Mouse (Mus musculus): Measurements from ENCODE around the gene Rps12. TPM values are rescaled to one million over a fixed set of nuclear protein-coding genes. Genes with fewer than 3 reads are reported as not detected.
"Not testable (repeated sequence)": the region's sequence is repeated elsewhere in the genome, so short reads cannot be mapped to it uniquely, and the experiment has no call there.

Gene Rps12
- total and polyA plus RNA-seq, 3 experiments, result 135 to 5,608 (median 1,493) TPM

- Histone ChIP-seq H3K4me3 (ENCODE audit: control insufficient read depth in 1 of 2, insufficient read depth in 1 of 2, low read depth in 2 of 2, low read length in 2 of 2) (peak overlapping the region; percentile 62 to 97), H3K27ac (ENCODE audit: control insufficient read depth, low read depth, low read length) (peak overlapping the region; percentile 93), H3K4me1 (ENCODE audit: control insufficient read depth in 1 of 2, insufficient read depth in 2 of 2, low read length in 2 of 2) (peaks cover 0 to 15% of the 10 kb centered on the region in 2 experiments), H3K79me2 (ENCODE audit: control insufficient read depth, insufficient read depth, low read length, poor library complexity) (peaks cover 30% of the 10 kb centered on the region), H3K27me3 (ENCODE audit: control insufficient read depth in 1 of 2, insufficient read depth in 2 of 2, low read length in 2 of 2) (no peaks in the 10 kb centered on the region), H3K9ac (ENCODE audit: control insufficient read depth, low read depth, low read length, poor library complexity, severe bottlenecking) (peak overlapping the region; percentile 98), H3K9me3 (replicated peaks; ENCODE audit: insufficient read depth, low read length) (no peaks in the 10 kb centered on the region), H3K36me3 (ENCODE audit: control insufficient read depth in 1 of 2, insufficient read depth in 2 of 2, low read length in 2 of 2) (peaks cover 7 to 41% of the 10 kb centered on the region in 2 experiments)
- TF ChIP-seq POLR2A (IDR thresholded peaks at IDR 0.05; ENCODE audit: control insufficient read depth in 1 of 2, insufficient read depth in 1 of 2, low read depth in 1 of 2, low read length in 2 of 2, poor library complexity in 1 of 2), result peak in 1 of 2 experiments; percentile 3; a peak in 1 of 4 replicates
- TF ChIP-seq POLR2AphosphoS5 (IDR thresholded peaks at IDR 0.05; ENCODE audit: borderline replicate concordance, low read depth, low read length), result peak; percentile 68; the same call in 1 of the 2 replicates
- no peak for TF ChIP-seq MEF2A (IDR thresholded peaks at IDR 0.05; ENCODE audit: extremely low read depth, insufficient replicate concordance, low read depth, low read length, poor library complexity, severe bottlenecking)
- peak; percentile 51 for DNase-seq (ENCODE audit: low read depth, low spot score)
Observed at GRCm38 (mm10) chr10:23786040-23786439, 1.0 kb downstream of the Rps12 start.

GRCm38 (mm10) chr10:23785599-23785998, 1.5 kb downstream of the Rps12 start:
- TF ChIP-seq POLR2A (IDR thresholded peaks at IDR 0.05; ENCODE audit: control insufficient read depth in 1 of 2, insufficient read depth in 1 of 2, low read depth in 1 of 2, low read length in 2 of 2, poor library complexity in 1 of 2), result peak in 1 of 2 experiments; percentile 55; a peak in 2 of 4 replicates
- peaks cover 0 to 19% of the 10 kb centered on the region in 2 experiments for H3K4me1 ChIP-seq (ENCODE audit: control insufficient read depth in 1 of 2, insufficient read depth in 2 of 2, low read length in 2 of 2)

GRCm38 (mm10) chr10:23784121-23784520, 3.0 kb downstream of the Rps12 start:
- H3K9ac ChIP-seq (ENCODE audit: control insufficient read depth, low read depth, low read length, poor library complexity, severe bottlenecking), result peak overlapping the region; percentile 98
- DNase-seq (ENCODE audit: low read depth, low spot score), result peak; percentile 61
- TF ChIP-seq JUND (IDR thresholded peaks at IDR 0.05; ENCODE audit: low read depth, low read length), result no peak
- peak in 1 of 2 experiments; percentile 84; a peak in 2 of 4 replicates for TF ChIP-seq POLR2A (IDR thresholded peaks at IDR 0.05; ENCODE audit: control insufficient read depth in 1 of 2, insufficient read depth in 1 of 2, low read depth in 1 of 2, low read length in 2 of 2, poor library complexity in 1 of 2)
- TF ChIP-seq ETS1 (IDR thresholded peaks at IDR 0.05; ENCODE audit: low read depth, low read length), result no peak
- TF ChIP-seq GATA1 (IDR thresholded peaks at IDR 0.05; ENCODE audit: low read depth, low read length), result no peak
- TF ChIP-seq BHLHE40 (IDR thresholded peaks at IDR 0.05; ENCODE audit: borderline replicate concordance, low read depth, low read length), result no peak
- no peak for TF ChIP-seq MAFK (IDR thresholded peaks at IDR 0.05; ENCODE audit: borderline replicate concordance, low read depth, low read length)
- no peak for TF ChIP-seq MEF2A (IDR thresholded peaks at IDR 0.05; ENCODE audit: extremely low read depth, insufficient replicate concordance, low read depth, low read length, poor library complexity, severe bottlenecking)
- H3K4me1 ChIP-seq (ENCODE audit: control insufficient read depth in 1 of 2, insufficient read depth in 2 of 2, low read length in 2 of 2), result peaks cover 0 to 21% of the 10 kb centered on the region in 2 experiments
- peaks cover 7 to 48% of the 10 kb centered on the region in 2 experiments for H3K36me3 ChIP-seq (ENCODE audit: control insufficient read depth in 1 of 2, insufficient read depth in 2 of 2, low read length in 2 of 2)
- H3K79me2 ChIP-seq (ENCODE audit: control insufficient read depth, insufficient read depth, low read length, poor library complexity), result peaks cover 30% of the 10 kb centered on the region
- H3K27me3 ChIP-seq (ENCODE audit: control insufficient read depth in 1 of 2, insufficient read depth in 2 of 2, low read length in 2 of 2), result no peaks in the 10 kb centered on the region
- peak overlapping the region; percentile 93 for H3K27ac ChIP-seq (ENCODE audit: control insufficient read depth, low read depth, low read length)
- H3K4me3 ChIP-seq (ENCODE audit: control insufficient read depth in 1 of 2, insufficient read depth in 1 of 2, low read depth in 2 of 2, low read length in 2 of 2), result peak overlapping the region; percentile 46 to 62; a peak in 3 of 4 replicates
- H3K9me3 ChIP-seq (replicated peaks; ENCODE audit: insufficient read depth, low read length), result no peaks in the 10 kb centered on the region

More at GRCm38 (mm10) chr10:23785599-23785998, 1.5 kb downstream of the Rps12 start:
- H3K4me3 ChIP-seq (ENCODE audit: control insufficient read depth in 1 of 2, insufficient read depth in 1 of 2, low read depth in 2 of 2, low read length in 2 of 2), result peak overlapping the region; percentile 62 to 97
- not testable (repeated sequence) for H3K27me3 ChIP-seq (ENCODE audit: control insufficient read depth in 1 of 2, insufficient read depth in 2 of 2, low read length in 2 of 2); H3K9me3 ChIP-seq (replicated peaks; ENCODE audit: insufficient read depth, low read length); DNase-seq (ENCODE audit: low read depth, low spot score)
- H3K36me3 ChIP-seq (ENCODE audit: control insufficient read depth in 1 of 2, insufficient read depth in 2 of 2, low read length in 2 of 2), result peaks cover 7 to 44% of the 10 kb centered on the region in 2 experiments
- peaks cover 30% of the 10 kb centered on the region for H3K79me2 ChIP-seq (ENCODE audit: control insufficient read depth, insufficient read depth, low read length, poor library complexity)
- peak overlapping the region; percentile 98 for H3K9ac ChIP-seq (ENCODE audit: control insufficient read depth, low read depth, low read length, poor library complexity, severe bottlenecking)
- H3K27ac ChIP-seq (ENCODE audit: control insufficient read depth, low read depth, low read length), result peak overlapping the region; percentile 93
